Mouse (Mus musculus) CH12.LX (cell line): ENCODE data around the gene Nox4. TPM values are rescaled to one million over a fixed set of nuclear protein-coding genes. Genes with fewer than 3 reads are reported as not detected.

Source experiments
- DNase-seq: peaks from one replicate; pipeline ENCODE4 v3.0.0-alpha.2; 2013; ENCODE audit errors: extremely low read depth
- H3K27ac ChIP-seq: 2 replicates; pipeline ENCODE4 v1.5.1; 2012; ENCODE audit warnings: low read depth, mild to moderate bottlenecking, control low read depth, moderate library complexity; ENCODE audit not compliant: insufficient read depth
- H3K27me3 ChIP-seq: replicated peaks from 2 replicates; pipeline ENCODE3; 2012; ENCODE audit warnings: inconsistent platforms
- H3K36me3 ChIP-seq, 2 experiments: replicated peaks in 1 of 2; 2 replicates each; pipeline versions ENCODE3 to v1.6.1; 2012; ENCODE audit warnings: inconsistent platforms in 1 of 2, low read length in 1 of 2, mild to moderate bottlenecking in 1 of 2, mixed read lengths in 1 of 2, moderate library complexity in 1 of 2; ENCODE audit not compliant: control insufficient read depth in 1 of 2, insufficient read depth in 1 of 2
- H3K4me1 ChIP-seq, 2 experiments: 2 replicates each; pipeline ENCODE4 v1.6.1; 2012; ENCODE audit warnings: inconsistent platforms in 1 of 2, moderate library complexity in 1 of 2; ENCODE audit not compliant: insufficient read depth in 2 of 2, control insufficient read depth in 1 of 2
- H3K4me2 ChIP-seq: 2 replicates; pipeline ENCODE4 v1.6.1; 2012; ENCODE audit warnings: low read depth, mild to moderate bottlenecking, control low read depth; ENCODE audit not compliant: poor library complexity, insufficient read depth, severe bottlenecking
- H3K4me3 ChIP-seq, 3 experiments: fragments of 150-350 bp in 1 of 3; sonication (generic) in 1 of 3; replicated peaks in 1 of 3; 2 replicates each; pipeline versions ENCODE3 to v1.5.1; 2011 to 2012; ENCODE audit warnings: low read depth in 2 of 3, low read length in 2 of 3, mild to moderate bottlenecking in 2 of 3, moderate library complexity in 2 of 3, control low read depth in 1 of 3, improper control_type of control experiment in 1 of 3, inconsistent platforms in 1 of 3, mixed read lengths in 1 of 3; ENCODE audit not compliant: poor library complexity in 1 of 3
- H3K79me2 ChIP-seq: replicated peaks from 2 replicates; pipeline ENCODE4 v1.6.1; 2012; ENCODE audit warnings: mild to moderate bottlenecking, moderate library complexity; ENCODE audit not compliant: control insufficient read depth, poor library complexity, insufficient read depth, severe bottlenecking; ENCODE audit errors: extremely low read depth
- H3K9ac ChIP-seq: 2 replicates; pipeline ENCODE4 v1.6.1; 2012; ENCODE audit warnings: low read depth, mild to moderate bottlenecking, control low read depth, moderate library complexity; ENCODE audit not compliant: insufficient read depth
- H3K9me3 ChIP-seq: replicated peaks from 2 replicates; pipeline ENCODE3; 2012; ENCODE audit warnings: low read length, inconsistent platforms, mixed read lengths
- BHLHE40 ChIP-seq: IDR thresholded peaks from 2 replicates; pipeline ENCODE4 v1.6.1; 2011; ENCODE audit warnings: mild to moderate bottlenecking, low read depth, low read length, improper control_type of control experiment
- CHD1 ChIP-seq: IDR thresholded peaks from 2 replicates; pipeline ENCODE4 v1.6.1; 2012; ENCODE audit warnings: low read depth, low read length, improper control_type of control experiment, inconsistent platforms
- CHD2 ChIP-seq: IDR thresholded peaks from 2 replicates; pipeline ENCODE4 v1.6.1; 2011; ENCODE audit warnings: low read length, improper control_type of control experiment
- CTCF ChIP-seq, 2 experiments: IDR thresholded peaks in 1 of 2; conservative IDR thresholded peaks in 1 of 2; 2 replicates each; pipeline ENCODE4 v1.5.1; 2011 to 2012; ENCODE audit warnings: low read depth in 2 of 2, low read length in 2 of 2, improper control_type of control experiment in 1 of 2, inconsistent platforms in 1 of 2, mild to moderate bottlenecking in 1 of 2, moderate library complexity in 1 of 2
- E2F4 ChIP-seq: IDR thresholded peaks from 2 replicates; pipeline ENCODE4 v1.6.1; 2011; ENCODE audit warnings: low read depth, low read length, improper control_type of control experiment; ENCODE audit not compliant: insufficient replicate concordance
- EP300 ChIP-seq: IDR thresholded peaks from 2 replicates; pipeline ENCODE4 v1.6.1; 2011; ENCODE audit warnings: low read length, improper control_type of control experiment
- ETS1 ChIP-seq: conservative IDR thresholded peaks from 2 replicates; pipeline ENCODE4 v1.6.1; 2012; ENCODE audit warnings: low read depth, mild to moderate bottlenecking, inconsistent platforms, low read length, improper control_type of control experiment, moderate library complexity
- JUND ChIP-seq: conservative IDR thresholded peaks from 2 replicates; pipeline ENCODE4 v1.6.1; 2011; ENCODE audit warnings: low read depth, low read length, improper control_type of control experiment
- KAT2A ChIP-seq: IDR thresholded peaks from 2 replicates; pipeline ENCODE4 v1.6.1; 2012; ENCODE audit warnings: low read length, improper control_type of control experiment, inconsistent platforms; ENCODE audit not compliant: insufficient replicate concordance
- MAFK ChIP-seq: IDR thresholded peaks from 2 replicates; pipeline ENCODE4 v1.6.1; 2011; ENCODE audit warnings: low read length, improper control_type of control experiment; ENCODE audit not compliant: insufficient replicate concordance
- MAX ChIP-seq: IDR thresholded peaks from 2 replicates; pipeline ENCODE4 v1.6.1; 2011; ENCODE audit warnings: low read length, improper control_type of control experiment
- MAZ ChIP-seq: IDR thresholded peaks from 2 replicates; pipeline ENCODE4 v1.6.1; 2012; ENCODE audit warnings: low read depth, mild to moderate bottlenecking, inconsistent platforms, low read length, improper control_type of control experiment, moderate library complexity
- MEF2A ChIP-seq: IDR thresholded peaks from 2 replicates; pipeline ENCODE4 v1.6.1; 2014; ENCODE audit warnings: low read depth, mild to moderate bottlenecking, inconsistent platforms, low read length, improper control_type of control experiment, borderline replicate concordance
- MYC ChIP-seq: IDR thresholded peaks from 2 replicates; pipeline ENCODE4 v1.6.1; 2011; ENCODE audit warnings: low read depth, mild to moderate bottlenecking, improper control_type of control experiment, low read length
- NELFE ChIP-seq: IDR thresholded peaks from 2 replicates; pipeline ENCODE4 v1.6.1; 2011; ENCODE audit warnings: low read depth, low read length, improper control_type of control experiment
- NRF1 ChIP-seq: IDR thresholded peaks from 2 replicates; pipeline ENCODE4 v1.6.1; 2014; ENCODE audit warnings: low read depth, mild to moderate bottlenecking, inconsistent platforms, low read length, improper control_type of control experiment, moderate library complexity
- PAX5 ChIP-seq: IDR thresholded peaks from 2 replicates; pipeline ENCODE4 v1.6.1; 2012; ENCODE audit warnings: low read length, inconsistent platforms, mixed read lengths
- POLR2A ChIP-seq: IDR thresholded peaks from 2 replicates; pipeline ENCODE4 v1.6.1; 2011; ENCODE audit warnings: low read depth, mild to moderate bottlenecking, improper control_type of control experiment, low read length
- SMC3 ChIP-seq: IDR thresholded peaks from 2 replicates; pipeline ENCODE4 v1.6.1; 2011; ENCODE audit warnings: low read depth, low read length, improper control_type of control experiment
- UBTF ChIP-seq: IDR thresholded peaks from 2 replicates; pipeline ENCODE4 v1.6.1; 2012; ENCODE audit warnings: low read depth, mild to moderate bottlenecking, inconsistent platforms, low read length, improper control_type of control experiment, moderate library complexity
- ZMIZ1 ChIP-seq: IDR thresholded peaks from 2 replicates; pipeline ENCODE4 v1.6.1; 2012; ENCODE audit warnings: low read depth, mild to moderate bottlenecking, inconsistent platforms, low read length, improper control_type of control experiment
- dilution Hi-C: fragments of 300-500 bp; cut with MboI; formaldehyde crosslinking; loops from 2 replicates; pipeline ENCODE4 v1.14.3; 2020; ENCODE audit warnings: low sequenced_read_pairs; ENCODE audit not compliant: extremely low pct_unique_long_range_greater_than_20kb, extremely low pct_ligation_motif_present
- in situ Hi-C: fragments of 300-500 bp; cut with MboI; formaldehyde crosslinking; loops from 3 replicates; pipeline ENCODE4 v1.14.3; 2019; ENCODE audit warnings: low sequenced_read_pairs, low pct_ligation_motif_present, low pct_unique_long_range_greater_than_20kb, mixed read lengths
- polyA plus RNA-seq: library from polyadenylated mRNA; unstranded; fragments of >175 nt; gene quantifications from 2 replicates; pipeline ENCODE4 v1.2.1, GENCODE M21; 2012; ENCODE audit warnings: low read depth; ENCODE audit not compliant: insufficient read length
- total RNA-seq, 2 experiments: library from RNA; depleted of rRNA; stranded (reverse); fragments of 300-350 nt in 1 of 2; fragments of >200 nt in 1 of 2; gene quantifications; 2 replicates each; pipeline ENCODE4 v1.2.3; 2012 to 2014

Gene Nox4
- total and polyA plus RNA-seq, 3 experiments, result not detected

- Histone ChIP-seq H3K4me1 (no peaks in the 10 kb centered on the region), H3K36me3 (no peaks in the 10 kb centered on the region), H3K9me3 (peaks cover 3% of the 10 kb centered on the region), H3K27ac (no peak overlapping the region), H3K4me2 (no peak overlapping the region), H3K79me2 (no peaks in the 10 kb centered on the region), H3K9ac (no peak overlapping the region)
- dilution Hi-C loops (no loop called here), in situ Hi-C loops (no loop called here)
- DNase-seq, result no peak
- TF ChIP-seq MAZ, result no peak
- TF ChIP-seq, all 38 proteins: peak for 0
- no peaks in the 10 kb centered on the region for H3K27me3 ChIP-seq
- no peak overlapping the region for H3K4me3 ChIP-seq
These were observed 23.1 kb upstream of the Nox4 start for GRCm38 (mm10) chr7:87222751-87223150.

GRCm38 (mm10) chr7:87225617-87226016, 20.3 kb upstream of the Nox4 start:
- Histone ChIP-seq H3K36me3 (no peaks in the 10 kb centered on the region), H3K27ac (no peak overlapping the region), H3K9me3 (no peaks in the 10 kb centered on the region), H3K4me1 (no peaks in the 10 kb centered on the region), H3K4me2 (no peak overlapping the region), H3K79me2 (no peaks in the 10 kb centered on the region), H3K9ac (no peak overlapping the region), H3K27me3 (no peaks in the 10 kb centered on the region), H3K4me3 (no peak overlapping the region)
- dilution Hi-C loops, result no loop called here
- DNase-seq, result no peak
- no peak for TF ChIP-seq POLR2A
- TF ChIP-seq UBTF, result no peak
- no peak for TF ChIP-seq SMC3
- no peak for TF ChIP-seq MAZ
- TF ChIP-seq E2F4, result no peak
- no peak for TF ChIP-seq PAX5
- TF ChIP-seq ETS1, result no peak
- no peak for TF ChIP-seq CHD2
- TF ChIP-seq EP300, result no peak
- TF ChIP-seq MAFK, result no peak
- TF ChIP-seq CTCF (conservative IDR thresholded peaks at IDR 0.05 in 1 of 2, IDR thresholded peaks at IDR 0.05 in 1 of 2; ENCODE audit: low read depth in 2 of 2, low read length in 2 of 2), result no peak
- TF ChIP-seq MEF2A, result no peak
- in situ Hi-C loops, result no loop called here

GRCm38 (mm10) chr7:87227051-87227948, 18.6 kb upstream of the Nox4 start:
- in situ Hi-C loops, result no loop called here

More at GRCm38 (mm10) chr7:87227051-87227948, 18.6 kb upstream of the Nox4 start:
- Histone ChIP-seq H3K36me3 (no peaks in the 10 kb centered on the region), H3K4me3 (no peak overlapping the region), H3K4me1 (no peaks in the 10 kb centered on the region), H3K27ac (no peak overlapping the region), H3K79me2 (no peaks in the 10 kb centered on the region), H3K9ac (no peak overlapping the region), H3K27me3 (no peaks in the 10 kb centered on the region)
- no peak for DNase-seq
- dilution Hi-C loops, result no loop called here
- TF ChIP-seq MYC (no peak), ZMIZ1 (no peak), CHD1 (no peak), NELFE (no peak), EP300 (no peak), MAX (no peak), KAT2A (no peak), CHD2 (no peak), MAFK (no peak), MEF2A (no peak), JUND (no peak), BHLHE40 (no peak), NRF1 (no peak)
- TF ChIP-seq, all 38 proteins: peak for 0
- H3K9me3 ChIP-seq, result peaks cover 3% of the 10 kb centered on the region
- no peak overlapping the region for H3K4me2 ChIP-seq
